Mouse (Mus musculus) layer of hippocampus, adult 9-10 months (tissue): ENCODE results near the gene Apoc2.

ENCODE experiments used
- DNase-seq: peaks from one replicate; pipeline ENCODE4 v3.0.0; 2022; ENCODE audit warnings: low spot score

Gene Apoc2

DNA sequence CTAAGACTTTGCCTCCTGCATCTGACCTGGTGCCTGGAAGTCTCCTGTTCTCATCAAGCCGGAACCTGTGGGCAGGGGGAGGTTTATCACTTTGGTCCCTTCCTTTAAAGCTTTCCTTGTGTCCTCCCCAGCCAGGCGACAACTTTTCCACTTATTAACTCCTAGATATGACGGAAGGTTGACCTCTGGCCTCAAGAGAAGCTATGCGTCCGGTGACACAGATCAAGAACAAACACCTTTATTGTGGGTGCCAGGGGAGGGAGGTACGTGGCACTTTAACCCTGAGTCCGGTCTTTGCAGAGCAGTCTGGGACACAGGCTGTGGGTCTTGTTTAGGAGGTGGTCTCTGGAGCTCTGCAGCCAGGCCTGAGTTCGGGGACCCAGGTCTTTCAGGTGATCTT is at the start of gene Apoc2:
TSS of gene Apoc2 (minus strand) at position 70 of the 400 bp plus-strand sequence.
- DNase-seq: no peak

- DNase-seq: no peak
These were observed 48.8 kb upstream of the Apoc2 start for GRCm38 (mm10) chr7:19726541-19726940.

DNA sequence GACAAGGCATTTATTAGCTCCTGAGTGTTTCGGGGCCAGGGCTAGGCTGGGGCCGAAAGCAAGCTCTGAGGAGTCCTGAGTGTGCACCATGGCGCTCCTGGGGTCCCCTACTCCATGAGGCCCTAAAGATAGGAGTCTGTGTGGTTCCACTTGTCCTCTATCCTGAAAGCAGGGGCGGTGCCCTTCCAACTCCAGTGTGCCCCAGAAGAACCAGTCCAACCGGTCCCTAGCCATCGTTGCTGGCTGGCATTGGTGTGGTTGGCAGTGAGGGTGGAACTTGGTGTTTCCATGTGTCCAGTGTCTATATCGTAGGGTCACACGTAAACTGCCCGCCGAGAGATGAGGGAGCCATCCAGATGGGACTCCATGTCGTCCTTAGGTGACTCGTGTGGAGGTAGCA is 46.4 kb upstream of the Apoc2 start:
- DNase-seq: no peak

DNA sequence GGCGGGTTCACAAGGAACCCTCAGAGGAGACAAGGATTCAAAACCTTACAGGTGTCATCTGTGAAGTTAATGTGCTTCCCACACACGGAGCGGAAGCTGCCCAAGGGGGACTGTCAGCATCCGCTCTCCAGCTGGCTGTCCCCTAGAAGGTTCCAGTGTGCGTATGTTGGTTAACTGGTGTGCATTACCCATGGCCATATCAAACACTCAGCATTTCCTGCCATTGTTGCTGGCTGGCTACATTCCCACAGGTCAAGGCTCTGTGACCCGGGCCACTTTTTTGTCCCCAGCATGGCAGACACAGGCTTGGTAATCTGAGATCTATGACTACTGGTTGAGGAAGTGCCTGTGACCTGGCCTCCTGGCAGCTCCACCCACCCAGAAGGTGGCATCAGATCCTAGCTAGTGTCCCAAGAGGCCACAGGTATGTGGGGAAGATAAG is 45.0 kb upstream of the Apoc2 start:
- no peak for DNase-seq

DNA sequence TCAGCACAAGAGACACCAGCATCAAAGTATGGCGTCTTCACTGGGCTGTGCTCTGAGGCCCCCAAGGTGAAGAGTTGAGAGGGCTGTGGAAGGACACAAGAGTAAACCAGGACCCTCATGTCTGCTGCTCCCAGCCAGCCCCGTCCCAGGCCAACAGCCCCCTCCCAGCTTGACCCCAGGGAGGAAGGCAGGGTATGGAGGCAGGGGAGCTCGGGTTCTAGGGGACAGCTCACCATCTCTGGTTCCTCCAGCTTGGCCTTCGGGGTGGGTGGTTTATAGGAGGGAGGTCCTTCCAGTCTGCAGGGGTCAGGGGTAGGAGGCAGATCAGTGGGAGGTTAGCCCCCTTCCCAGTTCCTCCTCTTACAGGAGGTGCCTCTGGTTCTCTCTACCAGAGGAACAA is 41.5 kb upstream of the Apoc2 start:
- no peak for DNase-seq

DNA sequence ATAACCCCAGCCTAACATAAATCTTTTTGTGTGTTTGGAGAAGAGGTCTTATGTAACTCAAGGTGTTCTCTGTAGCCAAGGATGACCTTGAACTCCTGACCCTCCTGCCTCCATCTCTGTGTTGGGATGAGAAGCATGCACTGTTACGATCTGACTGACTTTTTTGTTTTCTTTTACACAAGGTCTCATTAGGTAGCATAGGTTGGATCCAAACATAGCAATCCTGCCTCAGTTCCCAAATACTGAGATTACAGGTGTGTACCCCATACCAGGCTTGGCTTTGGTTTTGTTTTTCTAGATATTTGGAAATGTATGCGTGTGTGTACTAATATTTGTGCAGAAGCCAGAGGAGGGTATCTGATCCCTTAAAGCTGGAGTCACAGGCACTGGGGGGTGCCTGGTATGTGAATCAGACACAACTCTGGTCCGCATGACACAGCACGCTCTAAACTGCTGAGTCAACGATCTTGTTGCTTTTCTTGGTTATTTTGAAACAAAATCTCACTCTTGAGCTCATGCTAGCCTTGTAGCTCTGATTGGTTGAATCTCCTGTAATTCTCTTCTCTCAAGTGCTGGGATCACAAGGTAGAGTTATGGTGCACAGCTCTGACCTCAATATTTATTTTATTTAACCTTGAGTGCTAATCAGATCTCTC is 40.7 kb upstream of the Apoc2 start:
- no peak for DNase-seq

GRCm38 (mm10) chr7:19717346-19717745 is 39.6 kb upstream of the Apoc2 start:
- DNase-seq: no peak

DNA sequence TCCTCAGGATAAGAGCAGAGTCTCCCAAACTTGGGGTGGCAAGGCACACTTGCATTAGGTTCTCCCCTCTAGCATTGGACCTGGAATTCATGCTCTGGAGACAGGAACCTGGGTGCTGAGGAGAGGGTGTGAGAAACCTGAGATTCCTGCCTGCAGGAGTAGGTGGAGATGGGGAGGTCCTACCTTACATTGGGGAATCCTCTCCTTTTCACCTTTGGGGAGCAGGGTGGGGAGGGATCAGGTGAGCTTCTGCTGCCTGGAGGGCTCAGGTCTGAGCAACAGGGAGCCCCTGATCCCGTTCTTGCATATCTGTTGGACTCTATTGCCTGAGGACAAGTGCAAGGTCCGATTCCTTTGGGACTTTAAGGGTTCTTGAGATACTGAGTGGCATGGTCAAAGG is 39.1 kb upstream of the Apoc2 start:
- DNase-seq: no peak

DNA sequence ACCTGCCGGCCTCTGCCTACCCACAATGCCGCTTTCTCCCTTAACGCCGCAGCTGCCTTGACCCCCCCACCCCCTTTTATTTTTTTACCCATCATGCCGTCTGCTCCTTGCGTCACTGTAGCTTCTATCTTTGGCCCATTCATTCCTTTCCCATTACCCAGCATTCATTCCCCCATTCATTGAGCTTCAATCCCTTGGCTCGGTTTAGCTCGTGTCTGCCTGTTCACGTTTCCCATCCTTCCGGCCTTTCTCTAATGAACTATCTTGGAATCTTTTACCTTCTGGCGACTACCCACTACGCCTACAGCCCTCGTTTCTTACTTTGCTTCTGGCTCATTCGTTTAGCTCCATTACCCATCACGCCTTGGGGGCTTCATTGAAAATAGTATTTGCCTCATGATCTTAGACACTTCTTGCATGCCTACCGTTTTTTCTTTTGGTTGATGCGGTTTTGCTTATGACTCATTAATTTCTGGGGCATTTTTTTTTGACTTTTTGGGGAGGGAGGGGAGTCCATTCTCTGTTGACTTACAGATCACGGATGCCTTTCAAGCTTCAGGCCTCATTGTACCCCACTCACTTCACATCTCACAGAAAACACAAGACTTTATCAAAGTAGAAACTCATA is 38.4 kb upstream of the Apoc2 start:
- no peak for DNase-seq

GRCm38 (mm10) chr7:19715239-19716054 is 37.7 kb upstream of the Apoc2 start, which contains the start of gene Tomm40:
TSS of gene Tomm40 (minus strand) at chr7:19715438.
- DNase-seq: peak; percentile 100

- DNase-seq: no peak
These were observed 37.1 kb upstream of the Apoc2 start for GRCm38 (mm10) chr7:19714836-19715235.

DNA sequence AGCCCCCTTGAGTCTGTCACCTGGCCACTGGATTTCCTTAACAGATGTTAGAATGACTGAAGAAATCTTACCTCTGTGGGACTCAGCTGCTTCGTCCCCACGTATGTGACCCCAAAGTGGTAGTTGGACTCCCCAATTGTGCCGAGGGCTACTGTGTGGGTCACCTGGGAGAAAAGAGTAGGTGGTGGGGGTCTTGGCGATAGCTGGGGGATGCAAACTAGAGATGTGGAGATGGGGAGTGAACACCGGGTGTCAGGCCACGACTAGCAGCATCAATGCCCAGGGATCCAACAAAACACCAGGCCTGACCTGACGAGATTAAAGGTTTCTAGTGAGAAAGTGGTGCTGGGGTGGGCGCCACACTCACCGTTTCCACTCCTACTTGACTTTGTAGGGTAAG is 35.9 kb upstream of the Apoc2 start:
- no peak for DNase-seq

- DNase-seq: no peak
These were observed 35.5 kb upstream of the Apoc2 start for GRCm38 (mm10) chr7:19713196-19713595.

GRCm38 (mm10) chr7:19712414-19712813 is 34.7 kb upstream of the Apoc2 start:
- no peak for DNase-seq

DNA sequence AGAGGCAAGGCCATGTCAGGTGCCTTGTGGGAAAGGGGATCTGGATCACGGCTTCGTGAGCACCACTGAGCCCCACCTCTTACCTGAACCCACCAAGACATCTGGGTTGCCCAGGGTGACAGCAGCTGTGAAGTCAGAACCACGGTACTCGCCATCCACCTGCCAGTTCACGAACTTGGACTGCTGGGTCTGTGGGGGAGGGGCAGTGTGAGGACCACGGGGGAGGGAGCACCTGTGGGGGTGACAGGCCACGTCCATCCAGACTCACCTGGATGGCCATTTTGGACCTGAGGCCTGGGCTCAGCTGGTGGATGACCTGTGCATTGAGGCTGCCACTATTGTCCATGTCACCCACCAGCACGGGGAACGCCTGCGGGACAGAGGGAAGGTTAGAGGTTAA is 32.9 kb upstream of the Apoc2 start:
- no peak for DNase-seq

DNA sequence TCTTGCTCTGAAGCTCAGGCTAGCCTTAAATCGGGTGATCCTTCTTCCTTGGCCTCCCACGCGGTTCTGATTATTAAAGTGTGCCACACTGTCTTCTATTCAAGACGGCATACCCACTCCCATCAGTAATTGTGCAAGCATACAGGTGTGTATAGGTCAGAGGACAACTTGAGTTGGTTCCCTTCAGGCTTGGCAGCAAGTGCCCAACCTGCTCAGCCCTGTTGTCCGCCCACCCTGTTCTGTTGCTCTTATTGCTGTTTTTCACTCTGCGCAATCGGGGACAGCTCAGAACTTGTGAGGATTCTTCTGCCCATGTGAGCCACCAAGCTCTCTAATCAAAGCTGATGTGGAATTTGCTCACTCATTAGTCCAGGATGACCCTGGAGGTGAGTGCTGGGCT is 27.5 kb upstream of the Apoc2 start:
- DNase-seq: no peak

DNA sequence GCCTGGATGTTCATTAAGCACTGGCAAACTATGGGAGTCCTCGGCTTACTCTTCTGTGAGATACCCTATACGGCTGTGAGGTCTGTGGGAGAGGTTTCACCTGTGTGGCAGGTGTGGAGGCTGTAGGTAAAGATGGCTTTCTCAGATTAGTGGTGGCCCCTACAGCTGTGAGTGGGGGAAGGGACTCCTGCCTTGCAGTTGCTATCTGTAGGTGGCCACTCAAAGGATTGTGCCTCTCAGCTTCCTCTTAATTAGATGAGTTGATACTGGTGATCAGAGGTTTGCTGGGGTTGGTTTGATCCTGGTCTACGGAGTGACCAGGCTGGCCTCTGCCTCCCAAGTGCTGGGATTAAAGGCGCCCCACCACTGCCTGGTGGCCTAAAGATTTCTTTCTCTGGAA is 26.7 kb upstream of the Apoc2 start:
- DNase-seq: no peak

GRCm38 (mm10) chr7:19702859-19703555 is 25.3 kb upstream of the Apoc2 start:
- DNase-seq: no peak

GRCm38 (mm10) chr7:19701069-19701761 is 23.5 kb upstream of the Apoc2 start:
- peak; percentile 69 for DNase-seq

- no peak for DNase-seq
These were observed 22.7 kb upstream of the Apoc2 start for GRCm38 (mm10) chr7:19700299-19701068.

DNA sequence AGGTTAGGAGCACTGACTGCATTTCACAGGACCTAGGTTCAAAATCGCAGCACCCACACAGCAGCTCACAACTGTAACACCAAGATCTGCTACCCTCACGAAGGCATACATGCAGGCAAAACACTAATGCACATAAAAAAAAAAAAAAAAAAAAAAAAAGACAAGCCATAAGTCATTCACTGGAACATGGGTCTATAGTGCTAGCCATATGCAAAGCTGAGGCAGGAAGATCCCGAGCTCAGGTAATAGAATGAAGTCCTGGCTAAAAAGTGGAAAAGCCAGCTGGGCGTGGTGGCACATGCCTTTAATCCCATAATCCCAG is 22.0 kb upstream of the Apoc2 start:
- no peak for DNase-seq
